33 mouse cellular contexts compared by ENCODE assay signal in the genomic region with DNA sequence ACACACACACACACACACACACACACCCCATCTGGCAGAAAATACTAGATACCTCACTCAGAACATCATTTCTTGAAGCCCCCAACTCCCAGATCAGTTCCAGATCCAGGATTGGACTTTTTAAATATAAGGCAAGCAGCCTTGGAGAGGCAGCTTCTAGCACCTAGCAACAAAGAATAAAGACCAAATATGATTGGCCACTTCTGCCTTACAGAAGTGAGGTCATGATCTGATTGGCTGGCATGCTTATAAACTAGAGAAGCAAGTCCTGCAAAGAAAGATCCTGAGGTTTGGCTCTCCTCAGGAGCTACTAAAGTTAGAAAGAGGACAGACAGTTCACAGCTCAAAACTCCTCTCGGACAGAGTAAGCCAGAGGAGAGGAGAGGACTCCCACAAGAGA. TPM values are rescaled to one million over a fixed set of nuclear protein-coding genes. Genes with fewer than 3 reads are reported as not detected.
DNase-seq lines count a peak whose midpoint lies in the region; ATAC-seq and TF ChIP-seq lines count a peak whose summit lies in the region.
"Had no signal": no experiment of that assay in that cellular context is flagged by ENCODE, and none has a peak within 500 bp of the region (broad histone marks: within the 10 kb centered on the region; RNA-seq: fewer than 3 reads in every experiment).

No protein-coding gene starts in this region.

- TF ChIP-seq CTCF in lung, postnatal 0 days (IDR thresholded peaks at IDR 0.05) = no peak
- TF ChIP-seq CTCF in brain, embryonic 14.5 days (IDR thresholded peaks at IDR 0.05; ENCODE audit: borderline replicate concordance, extremely low read depth, insufficient read depth, insufficient read length) = no peak

- TF ChIP-seq EP300 in lung, postnatal 0 days (IDR thresholded peaks at IDR 0.05) = no peak

- no peak overlapping the region for H3K4me3 ChIP-seq in embryonic facial prominence, embryonic 13.5 days
- H3K4me3 ChIP-seq in embryonic facial prominence, embryonic 10.5 days = no peak overlapping the region
- H3K4me3 ChIP-seq in lung, postnatal 0 days (ENCODE audit: low read depth, low read length) = no peak overlapping the region
- H3K4me3 ChIP-seq: embryonic facial prominence, embryonic 15.5 days; heart, adult 2 months; heart, embryonic 10.5 days; heart, embryonic 13.5 days; hindbrain, embryonic 12.5 days; hindbrain, embryonic 15.5 days; intestine, embryonic 15.5 days had no signal

- H3K4me1 ChIP-seq in embryonic facial prominence, embryonic 13.5 days = peaks cover 3% of the 10 kb centered on the region; the same call in 1 of the 2 replicates
- H3K4me1 ChIP-seq in embryonic facial prominence, embryonic 10.5 days = 0 out of 2 replicates have a peak, but pooled peaks cover 3% of the 10 kb centered on the region
- H3K4me1 ChIP-seq in lung, postnatal 0 days (ENCODE audit: insufficient read depth, low read depth, low read length) = no peaks in the 10 kb centered on the region
- H3K4me1 ChIP-seq: embryonic facial prominence, embryonic 15.5 days; hindbrain, embryonic 12.5 days; hindbrain, embryonic 15.5 days; intestine, embryonic 15.5 days had no signal

- intact Hi-C loops in left cerebral cortex, postnatal 14 days (cut with DNase I) = no loop called here
- intact Hi-C loops in left cerebral cortex, postnatal 10 days (cut with DNase I) = no loop called here

- no peaks in the 10 kb centered on the region for H3K36me3 ChIP-seq in embryonic facial prominence, embryonic 13.5 days
- no peaks in the 10 kb centered on the region for H3K36me3 ChIP-seq in embryonic facial prominence, embryonic 10.5 days (replicated peaks)
- H3K36me3 ChIP-seq in lung, postnatal 0 days (ENCODE audit: insufficient read depth, low read length) = no peaks in the 10 kb centered on the region
- H3K36me3 ChIP-seq: embryonic facial prominence, embryonic 15.5 days; heart, embryonic 10.5 days; heart, embryonic 13.5 days; hindbrain, embryonic 12.5 days; hindbrain, embryonic 15.5 days; intestine, embryonic 15.5 days had no signal

- no peaks in the 10 kb centered on the region for H3K9me3 ChIP-seq in embryonic facial prominence, embryonic 13.5 days
- peaks cover 4% of the 10 kb centered on the region; the same call in 1 of the 2 replicates for H3K9me3 ChIP-seq in embryonic facial prominence, embryonic 10.5 days
- H3K9me3 ChIP-seq in lung, postnatal 0 days (ENCODE audit: low read length) = no peaks in the 10 kb centered on the region
- H3K9me3 ChIP-seq: embryonic facial prominence, embryonic 15.5 days; heart, embryonic 10.5 days; hindbrain, embryonic 15.5 days; intestine, embryonic 15.5 days had no signal

- no peak overlapping the region for H3K27ac ChIP-seq in embryonic facial prominence, embryonic 13.5 days
- H3K27ac ChIP-seq in embryonic facial prominence, embryonic 10.5 days (replicated peaks) = no peak overlapping the region
- no peak overlapping the region for H3K27ac ChIP-seq in lung, postnatal 0 days (ENCODE audit: low read length)
- H3K27ac ChIP-seq: embryonic facial prominence, embryonic 15.5 days; heart, adult 2 months; heart, embryonic 10.5 days; heart, embryonic 13.5 days; hindbrain, embryonic 12.5 days; hindbrain, embryonic 15.5 days; intestine, embryonic 15.5 days had no signal

- ATAC-seq in embryonic facial prominence, embryonic 13.5 days (ENCODE audit: insufficient number of reproducible peaks, insufficient read depth, low FRiP score, low TSS enrichment, low read depth) = no peak
- ATAC-seq in lung, postnatal 0 days = no peak
- ATAC-seq: CD4-positive, CD25-positive, alpha-beta regulatory T cell, adult 4 months; forebrain, embryonic 14.5 days; forebrain, postnatal 0 days; intestine, embryonic 15.5 days had no signal

- H3K27me3 ChIP-seq in embryonic facial prominence, embryonic 13.5 days = peaks cover 6% of the 10 kb centered on the region; the same call in 1 of the 2 replicates
- peaks cover 4% of the 10 kb centered on the region; the same call in 1 of the 2 replicates for H3K27me3 ChIP-seq in embryonic facial prominence, embryonic 10.5 days (replicated peaks; ENCODE audit: low read depth, poor library complexity, severe bottlenecking)
- H3K27me3 ChIP-seq in lung, postnatal 0 days (replicated peaks; ENCODE audit: insufficient read depth, low read length) = 0 out of 2 replicates have a peak, but pooled peaks cover 5% of the 10 kb centered on the region
- H3K27me3 ChIP-seq: hindbrain, embryonic 15.5 days had no signal

- DNase-seq in embryonic facial prominence, embryonic 10.5 days (ENCODE audit: low spot score) = no peak
- DNase-seq in left cerebral cortex, postnatal 14 days (ENCODE audit: low spot score in 2 of 2) = peak; percentile 43 to 78
- no peak for DNase-seq in left cerebral cortex, postnatal 10 days (ENCODE audit: extremely low spot score in 1 of 2, low spot score in 2 of 2)
- peak; percentile 25 for DNase-seq in lung, postnatal 0 days (ENCODE audit: low spot score)
- no peak for DNase-seq in lung, adult 18-20 months
- DNase-seq in brain, embryonic 14.5 days (ENCODE audit: low read depth) = peak; percentile 37
- no peak for DNase-seq in B cell, adult 2 months
- DNase-seq: adrenal gland, adult 8-10 months; adrenal gland, postnatal 25 days; cerebellum, adult 11 months; cerebellum, adult 2 months; cerebellum, adult 9-11 months; cerebellum, postnatal 25 days; forebrain, postnatal 0 days; gastrocnemius, postnatal 10 days; gastrocnemius, postnatal 36 days; heart, adult 2 months; heart, postnatal 14 days; heart, postnatal 4 days had no signal

- TF ChIP-seq POLR2A in brain, embryonic 14.5 days (IDR thresholded peaks at IDR 0.05; ENCODE audit: borderline replicate concordance, extremely low read depth, insufficient read depth, insufficient read length, poor library complexity, severe bottlenecking) = no peak

- H3K4me2 ChIP-seq in embryonic facial prominence, embryonic 13.5 days = no peak overlapping the region
- H3K4me2 ChIP-seq in lung, postnatal 0 days (replicated peaks; ENCODE audit: low read depth, low read length) = no peak overlapping the region
- H3K4me2 ChIP-seq: embryonic facial prominence, embryonic 15.5 days; heart, embryonic 13.5 days; hindbrain, embryonic 12.5 days; hindbrain, embryonic 15.5 days; intestine, embryonic 15.5 days had no signal

- 71% methylated on average over 1 of the region's 1 CpGs for WGBS in embryonic facial prominence, embryonic 13.5 days
- 84% methylated on average over 1 of the region's 1 CpGs for WGBS in embryonic facial prominence, embryonic 10.5 days
- 78% methylated on average over 1 of the region's 1 CpGs for WGBS in lung, postnatal 0 days

- H3K9ac ChIP-seq in embryonic facial prominence, embryonic 13.5 days = 0 out of 2 replicates have a peak overlapping the region, but pooled peaks have one; percentile 11
- H3K9ac ChIP-seq in lung, postnatal 0 days (replicated peaks; ENCODE audit: low read depth) = no peak overlapping the region
- H3K9ac ChIP-seq: embryonic facial prominence, embryonic 15.5 days; forebrain, postnatal 0 days; heart, embryonic 13.5 days; hindbrain, embryonic 12.5 days; hindbrain, embryonic 15.5 days; intestine, embryonic 15.5 days had no signal

RNA-seq across cellular contexts. Expression of a gene that starts 14.6 kb away (rescaled TPM):
- 4.6 and 4.9 TPM in 2 replicates for polyA plus RNA-seq in embryonic facial prominence, embryonic 13.5 days (2015; fragmentation: Nextera tagmentation; extraction: Ambion mirVana)
- polyA plus RNA-seq in embryonic facial prominence, embryonic 10.5 days (2016; fragmentation: Nextera tagmentation; extraction: Ambion mirVana) = 2.1 and 2.4 TPM in 2 replicates
- total RNA-seq in left cerebral cortex, postnatal 14 days (2021) = 100 to 1,000 TPM; 490 to 503 TPM
- 100 to 1,000 TPM; 368 to 379 TPM for total RNA-seq in left cerebral cortex, postnatal 10 days (2021)
- 1.3 TPM in 2 replicates for polyA plus RNA-seq in lung, postnatal 0 days (2015; fragmentation: Nextera tagmentation; extraction: Ambion mirVana)
- polyA plus RNA-seq in brain, embryonic 14.5 days (2012; rRNA removed) = 143 and 205 TPM in 2 replicates
- total RNA-seq: common myeloid progenitor, adult 5-6 weeks; granulocyte monocyte progenitor cell, adult 5-6 weeks; MEL had no signal
- polyA plus RNA-seq: CD4-positive, CD25-positive, alpha-beta regulatory T cell, adult 4 months had no signal

RNA-seq across cellular contexts. Expression of a gene that starts 53.6 kb away (rescaled TPM):
- polyA plus RNA-seq in embryonic facial prominence, embryonic 13.5 days (2015; fragmentation: Nextera tagmentation; extraction: Ambion mirVana) = 0.52 and 0.91 TPM in 2 replicates
- not detected in 2 replicates for polyA plus RNA-seq in embryonic facial prominence, embryonic 10.5 days (2016; fragmentation: Nextera tagmentation; extraction: Ambion mirVana)
- not detected for total RNA-seq in left cerebral cortex, postnatal 14 days (2021)
- not detected for total RNA-seq in left cerebral cortex, postnatal 10 days (2021)
- polyA plus RNA-seq in lung, postnatal 0 days (2015; fragmentation: Nextera tagmentation; extraction: Ambion mirVana) = 0.30 TPM in 1 of 2 replicates, not detected in the other
- polyA plus RNA-seq in brain, embryonic 14.5 days (2012; rRNA removed) = 0.14 and 0.18 TPM in 2 replicates
- total RNA-seq: common myeloid progenitor, adult 5-6 weeks; forebrain, postnatal 0 days; gastrocnemius, adult 18-20 months; gastrocnemius, postnatal 36 days; granulocyte monocyte progenitor cell, adult 5-6 weeks; heart, adult 2 months; heart, postnatal 14 days; MEL had no signal
- polyA plus RNA-seq: CD4-positive, CD25-positive, alpha-beta regulatory T cell, adult 4 months; forebrain, embryonic 11.5 days; forebrain, embryonic 14.5 days had no signal

RNA-seq across cellular contexts. Expression of a gene that starts 53.9 kb away (rescaled TPM):
- polyA plus RNA-seq in embryonic facial prominence, embryonic 13.5 days (2015; fragmentation: Nextera tagmentation; extraction: Ambion mirVana) = 17.6 and 22.5 TPM in 2 replicates
- polyA plus RNA-seq in embryonic facial prominence, embryonic 10.5 days (2016; fragmentation: Nextera tagmentation; extraction: Ambion mirVana) = 2.2 and 2.5 TPM in 2 replicates
- total RNA-seq in left cerebral cortex, postnatal 14 days (2021) = 10 to 100 TPM; 21.4 to 25.0 TPM
- total RNA-seq in left cerebral cortex, postnatal 10 days (2021) = 10 to 100 TPM; 21.2 to 28.0 TPM
- 9.1 and 10.4 TPM in 2 replicates for polyA plus RNA-seq in lung, postnatal 0 days (2015; fragmentation: Nextera tagmentation; extraction: Ambion mirVana)
- 4.4 and 8.2 TPM in 2 replicates for polyA plus RNA-seq in brain, embryonic 14.5 days (2012; rRNA removed)
- total RNA-seq: common myeloid progenitor, adult 5-6 weeks; granulocyte monocyte progenitor cell, adult 5-6 weeks had no signal
- polyA plus RNA-seq: CD4-positive, CD25-positive, alpha-beta regulatory T cell, adult 4 months had no signal

Comparison
In these comparisons a context has a peak if more than half of its experiments do, and no peak if none do; other contexts are left out.
1. DNase-seq: peak in left cerebral cortex, postnatal 14 days (2 of 2), lung, postnatal 0 days (single experiment) and brain, embryonic 14.5 days (single experiment); none in embryonic facial prominence, embryonic 10.5 days (single experiment), left cerebral cortex, postnatal 10 days (0 of 2), lung, adult 18-20 months (0 of 2) and B cell, adult 2 months (0 of 2).
2. RNA of a gene that starts 14.6 kb away (polyA plus RNA-seq): 143 to 205 TPM in brain, embryonic 14.5 days; 4.6 to 4.9 TPM in embryonic facial prominence, embryonic 13.5 days, 2.1 to 2.4 TPM in embryonic facial prominence, embryonic 10.5 days and 1.3 TPM in lung, postnatal 0 days; every median in the first group is over 10 times any median in the second.